Mouse (Mus musculus): ENCODE results near the gene Gm438.
"Not testable (repeated sequence)": the region's sequence is repeated elsewhere in the genome, so short reads cannot be mapped to it uniquely, and the experiment has no call there.

DNA sequence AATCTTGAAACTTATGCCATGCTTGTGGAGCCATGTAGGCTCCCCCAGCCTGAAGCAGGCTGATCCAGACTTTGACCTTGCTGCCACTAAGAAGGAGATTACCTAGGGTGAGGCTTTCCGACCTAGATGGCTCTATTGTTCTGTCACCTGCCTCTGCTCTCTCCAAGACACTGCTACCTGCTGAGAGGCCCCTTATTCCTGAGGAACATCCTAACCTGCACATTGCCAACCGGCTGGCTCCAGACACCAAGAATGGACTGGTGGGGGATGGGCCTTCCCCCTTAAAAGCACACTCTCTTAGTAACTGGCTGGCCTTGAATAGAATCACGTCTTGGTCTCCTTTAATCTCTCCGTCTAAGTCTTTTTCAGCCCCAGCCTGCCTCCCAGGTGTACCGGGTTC lies 20.8 kb upstream of the Gm438 start:
- TF ChIP-seq CTCF (conservative IDR thresholded peaks at IDR 0.05; ENCODE audit: low read length); POU5F1 (IDR thresholded peaks at IDR 0.05; ENCODE audit: borderline replicate concordance, low read length): not testable (repeated sequence)
